Mouse (Mus musculus) erythroid progenitor cell, adult 5-6 weeks (primary cell): ENCODE results near the gene Ccs. TPM values are rescaled to one million over a fixed set of nuclear protein-coding genes. Genes with fewer than 3 reads are reported as not detected.
"Not testable (repeated sequence)": the region's sequence is repeated elsewhere in the genome, so short reads cannot be mapped to it uniquely, and the experiment has no call there.

ENCODE experiments used
- ATAC-seq: replicated peaks from 2 replicates; pipeline ENCODE4 v1.8.0; 2016; ENCODE audit warnings: moderate number of reproducible peaks, mild to moderate bottlenecking, moderate TSS enrichment, inconsistent platforms; ENCODE audit not compliant: poor library complexity, low FRiP score, severe bottlenecking
- total RNA-seq, 2 experiments: library from RNA; stranded (forward) in 1 of 2; stranded (reverse) in 1 of 2; fragments of 150-400 nt in 1 of 2; fragments of 186-747, 209-891 nt in 1 of 2; gene quantifications; 2 replicates each; pipeline versions ENCODE4 v1.2.3 to v1.2.4; 2015 to 2017; ENCODE audit warnings: low replicate concordance in 2 of 2

Ccs gene
- total RNA-seq, 2 experiments from 2014 or later, result 30.2 to 63.1 TPM

DNA sequence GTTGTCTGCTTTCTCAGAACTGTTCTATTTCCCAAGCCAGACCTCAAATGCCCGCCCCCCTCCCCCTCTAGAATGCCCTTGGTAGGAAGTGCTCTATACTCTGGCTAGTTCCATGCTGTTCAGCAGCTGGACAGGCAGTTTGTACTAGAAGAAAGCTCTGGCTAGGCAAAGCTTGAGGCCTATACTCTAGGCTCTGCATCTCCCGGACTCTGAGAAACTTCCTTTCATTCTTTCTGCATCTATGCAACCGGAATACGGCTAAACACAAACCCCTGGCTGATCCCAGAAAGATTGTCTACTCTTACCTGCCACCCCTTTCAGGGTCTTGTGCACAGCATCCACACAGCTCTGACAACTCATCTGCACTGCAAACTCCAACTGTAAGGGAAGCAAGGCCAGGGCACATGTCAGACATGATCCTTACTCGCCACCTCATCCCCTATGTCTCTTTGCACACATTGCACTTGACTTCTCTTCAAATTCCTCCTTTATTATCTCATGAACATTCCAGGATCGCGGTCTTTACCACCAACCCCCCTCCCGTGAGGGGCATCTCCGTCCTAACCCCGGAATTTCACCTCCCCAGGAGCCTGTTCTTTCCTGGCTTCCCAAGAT is 499 bp downstream of the Ccs start:
- peak; percentile 59 for ATAC-seq

- no peak for ATAC-seq
Observed at GRCm38 (mm10) chr19:4837049-4837448, 2.1 kb downstream of the Ccs start.

- ATAC-seq, result no peak
Observed at GRCm38 (mm10) chr19:4836096-4836495, 3.0 kb downstream of the Ccs start.

DNA sequence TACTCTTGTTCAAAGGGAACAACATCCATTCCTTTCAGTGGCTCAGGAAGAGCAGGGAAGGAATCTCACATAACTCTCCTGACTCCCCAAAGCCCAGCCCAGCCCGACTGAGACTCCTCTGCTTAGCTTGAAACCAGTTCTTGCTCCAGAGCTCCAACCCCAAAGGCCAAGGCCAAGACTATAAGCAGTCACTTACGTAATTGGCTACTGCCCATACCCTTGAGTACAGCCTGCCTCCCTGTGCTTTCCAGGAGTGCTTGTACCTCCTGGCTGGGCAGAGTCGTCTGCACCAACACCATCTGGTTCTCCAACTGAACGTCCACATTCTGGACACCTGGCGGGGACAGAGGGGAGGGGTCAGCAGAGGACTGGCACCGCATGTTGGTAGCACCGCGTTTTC is 5.2 kb downstream of the Ccs start:
- no peak for ATAC-seq

DNA sequence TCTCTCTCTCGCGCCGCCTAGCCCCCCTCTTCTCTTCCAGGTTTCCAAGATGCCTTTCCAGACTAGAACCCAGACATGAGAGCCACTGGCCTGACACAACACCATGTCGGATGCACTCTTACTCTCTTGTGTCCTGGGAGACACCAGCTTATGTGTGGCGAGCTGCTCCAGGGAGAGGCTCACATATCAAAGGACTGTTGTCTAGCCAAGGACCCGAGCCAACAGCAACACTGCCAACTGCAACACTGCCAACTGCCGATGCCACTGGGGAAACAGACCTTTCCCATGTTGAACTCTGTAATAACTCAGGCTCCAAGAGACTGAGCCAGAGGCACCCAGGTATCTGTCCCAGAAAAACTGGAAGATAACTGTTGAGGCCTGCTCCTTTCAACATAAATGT is 10.0 kb downstream of the Ccs start:
- ATAC-seq, result no peak

DNA sequence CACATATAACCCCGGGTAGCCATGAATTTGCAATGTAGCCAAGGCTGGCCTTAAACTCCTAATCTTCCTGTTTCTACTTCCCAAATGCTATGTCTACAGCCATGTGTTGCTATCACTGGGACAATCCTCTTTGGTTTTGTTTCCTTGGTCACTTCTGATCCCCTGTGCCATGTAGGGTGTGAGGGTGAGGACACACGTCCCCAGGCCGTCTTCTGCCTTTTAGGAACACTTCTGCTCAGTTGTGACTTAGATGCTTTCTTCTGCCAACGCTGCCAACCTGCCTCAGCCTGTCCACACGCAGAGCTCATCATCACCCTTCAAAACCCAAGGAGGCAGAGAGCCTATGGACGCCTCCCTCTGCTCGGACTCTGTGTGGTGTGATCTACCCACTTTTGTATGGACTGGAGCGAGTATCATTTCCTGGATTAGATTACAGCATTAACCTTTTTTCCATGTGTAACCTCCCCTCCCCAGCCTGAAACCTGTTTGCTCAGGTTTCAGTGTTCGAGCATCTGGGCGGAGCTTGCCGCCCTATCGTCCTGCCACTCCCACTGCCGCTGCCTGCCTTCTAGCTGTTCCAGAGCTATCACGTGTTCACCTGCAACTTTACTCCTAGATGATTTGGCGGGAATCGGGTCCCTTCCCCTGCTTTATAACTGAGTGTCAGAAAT is 10.6 kb downstream of the Ccs start:
- no peak for ATAC-seq

GRCm38 (mm10) chr19:4820678-4821303 is 18.3 kb downstream of the Ccs start:
- ATAC-seq, result no peak

- no peak for ATAC-seq
Observed at GRCm38 (mm10) chr19:4817182-4817835, 21.8 kb downstream of the Ccs start.

DNA sequence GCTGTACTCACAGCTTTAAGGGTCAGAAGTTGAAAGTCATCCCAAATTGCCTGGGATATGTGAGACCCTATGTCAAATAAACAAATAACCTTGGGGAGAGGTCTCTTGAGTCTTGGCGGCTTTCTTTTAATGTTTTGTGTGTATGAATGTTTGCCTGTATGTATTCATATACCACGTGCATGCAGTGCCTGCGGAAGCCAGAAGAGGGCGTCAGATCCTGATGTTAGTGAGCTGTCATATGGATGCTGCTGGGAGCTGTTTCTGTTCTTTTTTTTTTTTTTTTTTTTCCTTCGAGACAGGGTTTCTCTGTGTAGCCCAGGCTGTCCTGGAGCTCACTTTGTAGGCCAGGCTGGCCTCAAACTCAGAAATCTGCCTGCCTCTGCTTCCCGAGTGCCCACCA is 26.1 kb downstream of the Ccs start:
- no peak for ATAC-seq

- not testable (repeated sequence) for ATAC-seq
Observed at GRCm38 (mm10) chr19:4812334-4812949, 26.7 kb downstream of the Ccs start.

DNA sequence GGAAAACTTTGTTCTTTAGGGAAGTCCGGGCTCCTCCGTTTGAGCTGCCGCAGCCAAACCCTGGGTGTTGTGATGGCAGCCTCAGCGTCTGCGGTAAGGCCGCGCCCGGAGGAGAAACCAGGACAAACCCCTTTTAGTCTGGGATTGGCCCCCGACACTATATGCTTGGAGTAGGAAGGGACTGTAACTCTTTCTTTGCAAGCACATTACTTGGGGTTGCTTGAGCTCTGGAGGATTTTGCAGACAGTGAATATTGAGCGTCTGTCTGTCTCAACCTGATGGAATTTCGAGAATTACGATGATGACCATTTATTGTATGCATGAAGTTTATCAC is 27.3 kb downstream of the Ccs start:
- no peak for ATAC-seq

GRCm38 (mm10) chr19:4811063-4811908 is 27.8 kb downstream of the Ccs start, which contains the start of the genes Gm21992 and Rbm14:
Gm21992 (minus strand) TSS chr19:4811612.
Rbm14 (minus strand) TSS chr19:4811634.
- ATAC-seq, result peak; percentile 92

- peak; percentile 50; the same call in 1 of the 2 replicates for ATAC-seq
Observed at GRCm38 (mm10) chr19:4810746-4811062, 28.4 kb downstream of the Ccs start.

- no peak for ATAC-seq
Observed at GRCm38 (mm10) chr19:4810309-4810708, 28.8 kb downstream of the Ccs start.

- no peak for ATAC-seq
Observed at GRCm38 (mm10) chr19:4803283-4803682, 35.8 kb downstream of the Ccs start.

- ATAC-seq, result no peak
Observed at GRCm38 (mm10) chr19:4802691-4803091, 36.4 kb downstream of the Ccs start.

DNA sequence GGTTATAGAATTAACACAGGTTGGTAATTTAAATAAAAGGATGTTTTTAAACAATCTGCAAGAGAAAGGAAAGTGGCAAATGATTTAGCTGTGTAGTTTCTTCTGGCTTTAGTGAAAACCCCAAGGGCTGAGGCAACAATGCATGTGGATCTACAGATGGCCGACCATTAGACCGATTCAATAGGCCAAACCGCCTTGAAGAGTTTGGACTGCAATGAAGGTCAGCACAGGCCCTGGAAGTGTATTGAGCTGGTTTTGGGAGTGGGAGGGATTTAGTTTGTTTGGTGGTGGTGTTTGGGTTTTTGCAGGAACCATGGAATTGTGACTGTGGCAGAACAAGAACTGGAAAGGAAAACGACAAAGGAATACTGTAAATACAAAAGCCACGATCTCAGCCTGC is 40.0 kb downstream of the Ccs start:
- no peak for ATAC-seq

GRCm38 (mm10) chr19:4797846-4798245 is 41.3 kb downstream of the Ccs start:
- no peak for ATAC-seq

GRCm38 (mm10) chr19:4795929-4796328 is 43.2 kb downstream of the Ccs start:
- ATAC-seq, result no peak
